Mouse (Mus musculus) CD4-positive, CD25-positive, alpha-beta regulatory T cell, adult 4 months (primary cell): ENCODE results near the gene Spink2. TPM values are rescaled to one million over a fixed set of nuclear protein-coding genes. Genes with fewer than 3 reads are reported as not detected.
"Not testable (repeated sequence)": the region's sequence is repeated elsewhere in the genome, so short reads cannot be mapped to it uniquely, and the experiment has no call there.

ENCODE experiments used
- ATAC-seq: one replicate; pipeline ENCODE4 v1.8.0; 2017
- polyA plus RNA-seq, 2 experiments: library from polyadenylated mRNA; unstranded; fragments of 100-300 nt; shearing (Covaris generic); gene quantifications; one replicate each; pipeline ENCODE4 v1.2.1; 2017

Spink2 gene
- polyA plus RNA-seq, 2 experiments from 2014 or later = not detected

DNA sequence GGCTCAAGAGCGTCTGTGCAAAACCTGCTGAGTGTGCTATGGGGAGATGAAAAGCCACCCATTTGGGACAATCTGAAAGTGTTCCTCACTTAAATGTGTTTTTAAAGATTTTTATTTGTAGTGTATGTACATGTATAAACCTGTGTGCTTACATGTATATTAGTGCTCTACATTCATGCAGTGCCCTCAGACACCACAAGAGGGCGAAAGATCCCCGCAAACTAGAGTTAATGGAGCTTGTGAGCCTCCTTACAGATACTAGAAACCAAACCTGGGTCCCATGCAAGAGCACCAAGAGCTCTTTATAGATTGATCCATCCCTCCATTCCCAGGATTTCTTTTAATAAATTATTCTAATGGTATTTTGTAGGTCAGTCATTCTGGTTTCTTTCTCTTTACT lies 17.3 kb downstream of the Spink2 start:
- ATAC-seq = peak; percentile 66

DNA sequence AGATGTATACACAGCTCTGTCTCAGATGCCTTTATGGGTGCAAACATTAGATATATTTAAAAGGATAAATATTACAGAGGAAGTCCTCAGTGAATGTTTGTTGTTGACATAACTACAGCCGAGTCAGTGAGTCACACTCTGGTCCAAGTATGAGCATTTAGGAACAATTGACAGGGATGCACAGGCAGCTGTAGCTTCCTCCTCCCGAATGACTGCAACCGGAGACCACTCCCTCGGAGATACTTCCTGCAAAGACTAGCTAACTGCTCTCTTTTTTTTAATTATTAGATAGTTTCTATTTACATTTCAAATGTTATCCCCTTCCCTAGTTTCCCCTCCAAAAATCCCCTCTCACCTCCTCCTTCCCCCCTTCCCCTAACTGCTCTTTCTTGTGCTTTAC lies 18.0 kb downstream of the Spink2 start:
- no peak for ATAC-seq

DNA sequence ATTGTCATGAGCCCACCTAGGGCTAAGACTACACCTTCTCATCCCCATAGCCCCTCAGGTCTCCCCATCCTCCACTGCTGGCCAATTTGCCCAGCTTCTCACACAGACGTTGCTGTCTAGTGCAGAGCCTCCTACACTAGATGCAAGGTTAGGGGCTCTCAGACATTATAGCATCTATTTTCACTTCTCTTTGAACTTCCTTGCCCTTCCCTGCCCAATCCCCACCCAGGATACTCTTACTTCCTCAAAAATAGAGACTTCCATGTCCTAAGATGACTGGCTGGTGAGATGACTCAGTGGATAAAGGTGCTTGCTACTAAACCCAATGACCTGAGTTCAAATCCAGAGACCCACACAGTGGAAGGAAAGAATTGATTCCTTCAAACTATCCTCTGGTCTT lies 19.6 kb downstream of the Spink2 start:
- ATAC-seq = no peak

DNA sequence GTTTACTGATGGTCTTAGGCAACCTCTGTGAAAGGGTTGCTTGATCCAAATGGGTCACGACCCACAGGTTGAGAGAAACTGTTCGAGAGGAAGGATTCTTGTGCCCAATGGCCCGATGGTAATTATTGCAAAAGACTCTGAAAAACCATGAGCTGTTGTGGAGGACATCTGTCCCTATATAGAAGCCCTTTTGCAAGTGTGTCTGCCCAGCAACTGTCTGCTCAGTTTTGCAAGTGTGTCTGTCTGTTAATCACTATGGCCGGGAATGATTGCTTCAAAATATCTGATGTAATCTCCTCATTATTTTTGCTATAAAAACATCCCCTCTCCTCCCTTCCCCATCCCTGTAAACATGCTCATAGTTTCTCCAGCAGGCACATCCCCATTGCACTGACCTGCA lies 20.2 kb downstream of the Spink2 start:
- no peak for ATAC-seq

DNA sequence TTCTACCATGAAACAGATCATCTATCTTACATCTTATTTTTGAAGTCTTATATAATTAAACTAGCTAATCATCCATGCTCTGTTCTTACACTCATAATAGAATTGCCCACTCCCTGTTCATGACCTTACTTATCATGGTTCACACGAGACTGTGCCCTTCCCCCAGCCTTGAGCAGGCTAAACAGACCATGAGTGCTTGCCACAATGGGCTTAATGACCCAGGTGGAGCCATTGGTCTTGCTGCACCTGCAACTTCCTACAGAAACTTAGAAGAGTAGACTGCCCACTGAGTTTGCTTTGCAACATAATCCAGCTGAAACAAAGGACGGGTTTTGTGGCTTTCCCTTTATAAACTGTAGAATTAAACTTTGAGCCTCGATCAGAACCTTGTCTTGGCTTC lies 22.5 kb downstream of the Spink2 start:
- ATAC-seq = no peak

DNA sequence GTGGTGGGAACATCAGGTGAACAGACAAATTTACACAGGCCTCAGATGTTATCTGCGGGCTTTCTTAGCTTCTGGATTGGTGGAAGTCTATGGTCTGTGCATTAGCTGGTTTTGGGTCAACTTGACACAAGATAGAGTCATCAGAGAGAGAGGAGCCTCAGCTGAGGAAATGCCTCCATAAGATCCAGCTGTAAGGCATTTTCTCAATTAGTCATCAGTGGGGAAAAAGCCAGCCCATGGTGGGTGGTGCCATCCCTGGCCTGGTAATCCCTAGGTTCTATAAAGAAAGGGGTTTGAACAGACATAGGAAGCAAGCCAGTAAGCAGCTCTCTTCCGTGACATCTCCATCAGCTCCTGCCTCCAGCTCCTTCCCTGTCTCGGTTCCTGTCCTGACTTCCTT lies 25.9 kb downstream of the Spink2 start:
- no peak for ATAC-seq

DNA sequence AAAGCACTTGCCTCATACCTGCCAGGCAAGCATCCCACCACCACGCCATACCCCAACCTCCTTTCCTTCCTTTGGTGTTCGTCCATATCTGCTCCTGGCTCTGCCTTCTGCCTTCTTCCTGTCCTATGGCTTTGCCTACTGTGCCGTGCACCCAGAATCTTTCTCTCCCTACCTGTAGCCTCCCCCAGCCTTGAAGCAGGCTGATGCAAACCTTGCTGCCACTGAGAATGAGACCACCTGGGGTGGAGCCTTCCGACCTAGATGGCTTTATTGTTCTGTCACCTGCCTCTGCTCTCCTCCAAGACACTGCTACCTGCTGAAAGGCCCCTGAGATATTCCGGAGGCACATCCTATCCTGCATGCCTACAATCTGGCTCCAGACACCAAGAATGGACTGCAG lies 27.4 kb downstream of the Spink2 start:
- ATAC-seq = not testable (repeated sequence)

DNA sequence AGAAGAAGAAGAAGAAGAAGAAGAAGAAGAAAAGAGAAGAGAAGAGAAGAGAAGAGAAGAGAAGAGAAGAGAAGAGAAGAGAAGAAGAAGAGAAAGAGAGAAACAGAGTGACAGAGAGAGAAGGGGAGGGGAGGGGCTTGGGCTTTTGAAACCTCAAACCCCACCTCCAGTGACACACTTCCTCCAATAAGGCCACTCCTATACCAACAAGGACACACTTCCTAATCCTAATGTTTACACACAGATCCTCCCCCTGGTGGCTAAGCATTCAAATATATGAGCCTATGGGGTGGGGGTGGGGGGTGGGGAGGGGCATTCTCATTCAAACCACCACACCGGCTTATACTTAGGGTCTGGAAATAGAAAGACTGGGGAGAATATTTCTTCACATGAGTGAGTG lies 27.9 kb downstream of the Spink2 start:
- no peak for ATAC-seq

DNA sequence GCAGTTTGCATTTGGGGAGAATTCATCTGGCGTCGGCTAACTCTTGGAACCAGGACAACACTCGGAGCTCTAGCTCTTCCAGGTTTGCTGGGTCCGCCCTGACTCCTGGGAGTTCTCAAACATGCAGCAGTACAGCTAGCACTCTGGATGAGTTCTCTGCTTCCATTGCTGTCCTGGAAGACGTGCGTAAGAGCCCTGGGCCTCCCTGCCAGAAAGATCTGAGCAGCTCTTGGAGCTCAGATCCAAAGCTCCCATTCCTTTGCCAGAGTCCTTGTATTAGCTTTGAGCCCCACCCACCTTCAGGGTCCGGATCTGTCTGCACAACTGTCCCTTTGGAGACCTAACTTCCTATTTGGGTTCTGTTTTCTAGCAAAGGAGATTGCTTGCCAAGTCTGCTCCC lies 29.8 kb downstream of the Spink2 start:
- no peak for ATAC-seq

DNA sequence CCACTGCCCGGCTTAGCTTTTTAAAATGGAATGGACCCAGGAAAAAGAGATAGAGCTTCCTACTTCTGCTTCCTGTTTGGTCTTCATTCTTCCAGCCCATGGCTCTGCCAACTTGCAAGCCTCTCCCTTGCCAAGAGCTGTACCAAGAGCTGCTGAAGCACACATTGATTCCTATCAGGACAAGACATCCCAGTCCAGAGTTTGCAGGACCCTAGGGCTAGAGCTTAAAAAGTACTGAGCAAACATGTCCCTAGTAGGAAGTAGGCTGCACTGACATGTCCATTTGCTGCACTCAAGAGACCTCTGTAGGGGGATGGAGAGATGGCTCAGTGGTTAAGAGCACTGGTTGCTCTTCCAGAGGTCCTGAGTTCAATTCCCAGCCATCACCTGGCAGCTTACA lies 32.3 kb downstream of the Spink2 start:
- no peak for ATAC-seq

DNA sequence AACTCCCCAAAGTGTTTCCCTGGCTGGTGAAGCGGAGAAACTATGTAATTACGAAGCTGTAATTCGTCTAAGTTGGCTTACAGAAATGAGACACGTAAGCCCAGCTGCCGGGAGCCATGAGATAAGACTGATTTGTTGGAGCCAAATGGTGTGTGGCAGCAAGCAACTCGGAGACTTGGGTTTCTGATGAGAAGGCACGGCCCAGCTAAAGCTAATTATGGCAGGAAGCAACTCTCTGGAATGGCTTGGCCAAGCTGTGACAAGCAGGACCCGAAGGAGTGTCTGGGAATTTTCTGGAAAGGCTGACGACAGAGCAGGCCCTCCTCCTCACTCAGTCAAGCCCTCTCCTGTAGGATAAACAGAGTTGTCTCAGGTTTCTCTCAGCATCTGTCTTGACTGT lies 33.3 kb downstream of the Spink2 start:
- ATAC-seq = no peak

DNA sequence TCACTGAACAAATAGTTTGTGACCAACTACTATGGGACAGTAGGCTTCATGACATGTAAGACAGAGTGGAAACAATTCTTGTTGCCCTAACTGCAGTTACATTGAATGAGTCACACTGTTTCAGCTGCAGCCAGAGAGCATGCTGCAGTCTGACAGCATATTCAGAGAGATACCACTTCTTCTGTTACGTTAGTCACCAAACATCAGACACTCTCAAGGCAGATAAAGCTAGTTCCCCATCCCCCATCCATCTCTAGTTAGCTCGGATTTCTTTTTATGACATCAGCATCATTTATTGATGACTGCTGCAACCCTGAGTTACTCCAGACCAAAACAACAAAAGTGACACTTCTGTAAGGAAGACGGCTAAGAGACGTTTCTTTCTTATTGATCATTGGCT lies 36.5 kb downstream of the Spink2 start:
- ATAC-seq = no peak

DNA sequence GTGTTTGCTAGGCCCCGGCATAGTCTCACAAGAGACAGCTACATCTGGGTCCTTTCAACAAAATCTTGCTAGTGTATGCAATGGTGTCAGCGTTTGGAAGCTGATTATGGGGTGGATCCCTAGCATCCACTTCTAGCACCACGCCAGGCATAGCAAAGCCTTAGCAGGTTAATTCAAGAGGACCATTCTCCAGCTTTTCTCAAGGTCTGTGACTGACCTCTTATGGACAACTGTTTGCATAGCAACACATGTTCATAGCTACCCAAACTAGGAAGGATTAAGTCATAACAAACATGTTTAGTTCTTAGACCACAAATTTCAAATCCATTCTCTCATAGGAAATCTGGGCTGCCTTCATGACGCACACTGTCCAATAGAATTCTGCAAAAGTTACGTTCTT lies 40.7 kb downstream of the Spink2 start:
- peak; percentile 97 for ATAC-seq

DNA sequence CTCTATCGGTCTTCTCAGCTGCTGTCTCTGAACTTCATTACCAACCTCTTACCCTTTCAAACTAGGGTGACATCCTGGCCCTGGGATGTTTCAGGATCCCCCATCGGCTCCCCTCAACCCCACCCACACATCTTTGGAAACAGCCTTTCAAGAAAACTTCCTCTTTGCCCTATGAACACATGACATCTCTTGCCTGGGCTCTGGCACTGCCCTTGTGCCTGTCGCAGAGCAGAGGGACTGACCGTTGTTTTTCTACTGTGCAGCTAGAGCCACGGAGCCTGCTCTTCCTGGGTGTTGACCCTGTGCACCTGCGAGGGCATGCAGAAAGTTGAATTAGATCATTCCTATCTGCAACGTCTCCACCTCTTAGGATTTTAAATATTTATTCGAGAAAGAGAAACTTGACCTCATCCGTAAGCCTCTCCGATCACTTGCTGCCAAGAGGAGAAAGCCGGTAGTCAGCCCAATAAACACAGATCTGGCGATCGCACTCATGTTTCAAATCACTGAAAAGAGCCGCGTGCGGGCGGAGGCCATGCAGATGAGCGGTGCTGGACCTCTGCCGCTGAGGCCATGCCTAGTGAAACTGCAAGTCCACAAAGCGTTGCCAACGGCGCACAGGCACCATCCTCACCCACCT lies 43.8 kb downstream of the Spink2 start:
- no peak for ATAC-seq

DNA sequence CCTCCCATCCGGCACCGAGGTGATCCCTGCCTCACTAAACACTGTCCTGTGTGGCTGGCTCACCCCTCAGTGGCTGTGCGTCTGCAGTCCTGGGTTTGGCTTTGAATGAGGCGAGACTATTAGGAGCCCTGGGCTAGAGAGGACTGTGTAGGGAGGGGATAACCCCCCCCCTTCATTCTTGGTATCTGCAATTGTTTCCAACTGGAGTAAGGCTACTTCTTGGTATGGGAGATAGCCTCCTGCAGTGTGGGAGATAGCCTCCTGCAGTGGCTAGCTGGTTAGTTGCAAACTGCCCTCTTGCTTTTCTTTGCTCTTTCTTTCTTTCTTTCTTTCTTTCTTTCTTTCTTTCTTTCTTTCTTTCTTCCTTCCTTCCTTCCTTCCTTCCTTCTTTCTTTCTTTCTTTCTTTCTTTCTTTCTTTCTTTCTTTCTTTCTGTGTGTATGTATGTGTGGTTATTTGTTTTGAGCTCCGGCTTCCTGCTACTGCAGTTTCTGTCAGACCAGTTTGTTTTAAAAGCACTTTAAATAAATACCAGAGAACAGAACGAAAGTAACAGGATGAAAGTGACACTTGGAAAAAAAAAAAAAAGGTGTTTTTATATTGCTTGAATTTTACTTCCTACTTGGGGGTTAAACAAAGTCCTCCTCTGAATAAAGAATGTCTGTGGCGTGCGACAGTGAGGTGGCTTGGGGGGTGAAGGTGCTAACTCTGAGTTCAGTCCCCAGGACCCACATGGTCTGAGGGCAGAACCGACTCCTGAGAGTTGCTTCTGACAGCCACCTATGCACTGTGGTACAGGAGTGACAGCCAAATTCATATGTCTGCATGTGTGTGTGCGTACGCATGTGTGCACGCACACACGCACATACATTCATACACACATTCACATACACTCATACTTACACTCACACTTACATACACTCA lies 45.3 kb downstream of the Spink2 start:
- ATAC-seq = peak; percentile 44

DNA sequence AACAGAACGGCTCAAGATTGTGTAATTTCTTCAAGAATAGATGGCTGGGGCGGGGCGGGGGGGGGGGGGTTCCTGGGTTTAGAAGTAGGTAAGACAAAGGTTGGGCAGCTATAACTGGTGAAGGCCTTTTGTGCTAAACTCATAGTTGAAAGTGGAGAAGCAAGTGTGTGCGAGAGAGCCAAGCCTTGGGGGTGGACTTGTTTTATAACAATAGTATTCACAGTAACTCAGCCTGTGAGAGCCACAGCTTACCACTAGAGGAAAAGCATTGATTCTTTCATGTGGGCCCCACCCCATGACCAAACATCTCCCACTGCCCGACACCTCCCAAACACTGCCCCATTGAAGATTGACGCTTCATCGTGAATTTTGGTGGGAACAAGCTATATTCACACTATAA lies 47.7 kb downstream of the Spink2 start:
- no peak for ATAC-seq

DNA sequence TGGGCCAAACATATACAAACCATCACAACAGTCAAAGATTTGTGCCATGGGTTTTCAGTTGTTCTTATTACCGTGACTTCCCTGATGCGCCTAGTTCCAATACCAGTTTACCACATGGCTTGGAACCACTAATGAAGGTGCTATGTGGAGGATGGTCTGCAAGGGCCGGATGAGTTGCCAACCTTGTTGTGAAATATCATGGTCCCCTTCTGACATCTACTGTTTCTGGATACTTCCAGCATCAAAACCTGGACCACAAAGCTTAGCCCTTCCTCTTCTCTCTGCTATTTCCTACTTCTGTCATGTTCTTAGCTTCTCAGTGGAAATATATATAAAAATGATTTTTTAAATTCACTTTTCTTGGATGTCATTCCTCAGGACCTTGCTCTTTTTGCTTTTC lies 48.7 kb downstream of the Spink2 start:
- ATAC-seq = no peak

DNA sequence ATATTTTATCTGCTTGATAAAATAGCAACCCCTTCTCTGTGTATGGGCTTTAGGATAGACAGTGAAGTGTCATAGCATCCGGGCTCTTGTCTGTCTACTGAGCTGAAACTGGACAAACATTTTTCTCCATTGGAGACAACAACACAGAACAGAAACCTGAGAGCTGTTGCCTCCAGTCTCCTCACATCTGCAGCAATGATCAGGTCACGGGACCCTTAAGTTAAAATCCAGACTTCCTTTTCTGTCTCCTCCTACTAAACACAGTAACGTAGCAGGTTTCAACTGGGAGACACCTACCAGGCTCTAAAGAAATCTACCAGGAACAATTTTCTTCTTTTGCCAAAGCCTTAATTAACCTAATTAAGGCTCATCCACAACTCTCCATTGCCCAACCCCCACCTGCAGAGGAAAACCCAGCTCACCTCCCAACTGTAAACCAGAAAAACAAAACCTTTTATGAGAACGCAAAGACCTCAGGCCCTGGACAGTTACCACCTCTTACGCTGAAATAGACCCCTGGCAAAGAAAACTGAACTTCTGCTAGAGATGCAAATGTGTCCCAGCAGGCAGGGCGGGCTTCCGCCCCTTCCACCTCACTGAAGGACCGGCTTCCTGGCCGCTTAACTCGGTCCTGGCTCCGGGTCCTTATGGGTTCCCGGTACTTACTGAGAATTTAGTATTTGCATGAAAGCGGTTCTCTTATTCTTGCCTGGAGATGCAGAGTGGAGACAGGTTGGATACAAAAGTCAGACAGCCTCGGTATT lies 53.3 kb downstream of the Spink2 start:
- ATAC-seq = no peak

DNA sequence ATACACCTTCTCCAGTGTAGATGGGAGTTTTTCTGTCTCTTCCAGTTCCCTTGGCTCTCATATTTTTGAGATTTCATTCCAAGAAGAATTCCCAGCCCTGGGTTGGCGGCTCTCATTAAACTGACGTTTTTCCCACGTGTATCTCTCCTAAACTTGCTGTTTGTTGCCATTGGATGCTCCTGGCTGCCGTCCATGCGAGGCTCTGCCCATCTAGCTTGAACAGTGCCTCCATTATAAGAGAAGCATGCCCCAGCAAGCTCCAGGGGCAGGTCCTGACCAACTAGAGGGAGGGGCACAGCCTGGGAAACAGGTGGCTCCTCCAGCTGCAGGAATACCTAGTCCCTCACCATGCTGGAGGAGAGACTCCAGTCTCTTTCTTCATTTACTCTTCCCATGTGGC lies 54.3 kb downstream of the Spink2 start:
- no peak for ATAC-seq

DNA sequence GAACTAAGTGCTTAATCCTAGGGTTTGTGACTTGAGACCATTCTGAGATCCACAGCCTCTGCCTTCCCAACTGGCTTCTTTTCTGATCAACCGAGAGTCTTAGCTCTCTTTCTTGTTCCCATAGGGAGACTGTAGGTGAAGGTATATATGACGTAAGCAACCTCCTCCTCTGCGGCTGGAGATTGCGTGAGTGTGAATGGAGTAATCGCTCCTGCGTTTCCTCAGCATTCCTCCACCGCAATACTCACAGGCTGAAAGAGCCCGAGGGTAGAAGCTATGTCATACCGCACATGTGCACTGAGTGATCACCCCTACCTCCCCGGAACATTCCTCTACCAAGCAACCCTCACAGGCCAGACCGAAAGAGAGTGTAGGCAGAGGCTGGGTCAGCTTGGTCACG lies 55.7 kb downstream of the Spink2 start:
- ATAC-seq = no peak
